Mouse (Mus musculus): Measurements from ENCODE around the gene Trpd52l3. TPM values are rescaled to one million over a fixed set of nuclear protein-coding genes. Genes with fewer than 3 reads are reported as not detected.
A peak's percentile ranks its signal among the peaks of the same experiment; 100 is the strongest.

Gene Trpd52l3
- polyA plus RNA-seq, 1 experiment from 2014 or later, result not detected

- no peak overlapping the region for H3K4me3 ChIP-seq (ENCODE audit: low read depth, low read length)
- 80% methylated on average over 8 of the region's 8 CpGs for WGBS
- no peak overlapping the region for H3K4me2 ChIP-seq (ENCODE audit: low read depth, low read length)
- no peak overlapping the region for H3K9ac ChIP-seq (replicated peaks; ENCODE audit: low read depth, low read length)
- no peaks in the 10 kb centered on the region for H3K27me3 ChIP-seq (ENCODE audit: control insufficient read depth, insufficient read depth, low read length)
- H3K27ac ChIP-seq (ENCODE audit: low read depth, low read length), result no peak overlapping the region
- ATAC-seq (ENCODE audit: low read depth), result no peak
- no peaks in the 10 kb centered on the region for H3K9me3 ChIP-seq (ENCODE audit: control insufficient read depth, low read length)
- H3K36me3 ChIP-seq (ENCODE audit: control insufficient read depth, insufficient read depth, low read length), result no peaks in the 10 kb centered on the region
- H3K4me1 ChIP-seq (ENCODE audit: control insufficient read depth, insufficient read depth, low read length), result no peaks in the 10 kb centered on the region
Measured at GRCm38 (mm10) chr19:29979452-29980089, 24.0 kb upstream of the Trpd52l3 start.

- 82% methylated on average over 16 of the region's 16 CpGs for WGBS
Measured at GRCm38 (mm10) chr19:29984208-29985005, 19.2 kb upstream of the Trpd52l3 start.

GRCm38 (mm10) chr19:29986464-29987091 is 17.0 kb upstream of the Trpd52l3 start:
- Histone ChIP-seq H3K27ac (ENCODE audit: low read depth, low read length) (no peak overlapping the region), H3K36me3 (ENCODE audit: control insufficient read depth, insufficient read depth, low read length) (no peaks in the 10 kb centered on the region), H3K4me2 (ENCODE audit: low read depth, low read length) (no peak overlapping the region), H3K4me3 (ENCODE audit: low read depth, low read length) (no peak overlapping the region), H3K9ac (replicated peaks; ENCODE audit: low read depth, low read length) (no peak overlapping the region), H3K9me3 (ENCODE audit: control insufficient read depth, low read length) (no peaks in the 10 kb centered on the region), H3K27me3 (ENCODE audit: control insufficient read depth, insufficient read depth, low read length) (no peaks in the 10 kb centered on the region), H3K4me1 (ENCODE audit: control insufficient read depth, insufficient read depth, low read length) (no peaks in the 10 kb centered on the region)
- no peak for ATAC-seq (ENCODE audit: low read depth)
- WGBS, result 87% methylated on average over 12 of the region's 12 CpGs

More at GRCm38 (mm10) chr19:29984208-29985005, 19.2 kb upstream of the Trpd52l3 start:
- Histone ChIP-seq H3K9ac (replicated peaks; ENCODE audit: low read depth, low read length) (no peak overlapping the region), H3K36me3 (ENCODE audit: control insufficient read depth, insufficient read depth, low read length) (no peaks in the 10 kb centered on the region), H3K4me2 (ENCODE audit: low read depth, low read length) (no peak overlapping the region), H3K4me3 (ENCODE audit: low read depth, low read length) (no peak overlapping the region), H3K27me3 (ENCODE audit: control insufficient read depth, insufficient read depth, low read length) (no peaks in the 10 kb centered on the region), H3K27ac (ENCODE audit: low read depth, low read length) (no peak overlapping the region), H3K9me3 (ENCODE audit: control insufficient read depth, low read length) (no peaks in the 10 kb centered on the region), H3K4me1 (ENCODE audit: control insufficient read depth, insufficient read depth, low read length) (no peaks in the 10 kb centered on the region)
- ATAC-seq (ENCODE audit: low read depth), result no peak

GRCm38 (mm10) chr19:30000406-30001365 is 2.9 kb upstream of the Trpd52l3 start:
- WGBS, result 43% methylated on average over 12 of the region's 12 CpGs
- Histone ChIP-seq H3K4me3 (ENCODE audit: low read depth, low read length) (no peak overlapping the region), H3K9me3 (ENCODE audit: control insufficient read depth, low read length) (no peaks in the 10 kb centered on the region), H3K27me3 (ENCODE audit: control insufficient read depth, insufficient read depth, low read length) (no peaks in the 10 kb centered on the region), H3K27ac (ENCODE audit: low read depth, low read length) (no peak overlapping the region), H3K36me3 (ENCODE audit: control insufficient read depth, insufficient read depth, low read length) (no peaks in the 10 kb centered on the region), H3K4me1 (ENCODE audit: control insufficient read depth, insufficient read depth, low read length) (0 out of 2 replicates have a peak, but pooled peaks cover 2% of the 10 kb centered on the region), H3K9ac (replicated peaks; ENCODE audit: low read depth, low read length) (no peak overlapping the region), H3K4me2 (ENCODE audit: low read depth, low read length) (no peak overlapping the region)
- ATAC-seq (ENCODE audit: low read depth), result peak; percentile 51; the same call in 1 of the 2 replicates

- H3K36me3 ChIP-seq (ENCODE audit: control insufficient read depth, insufficient read depth, low read length), result no peaks in the 10 kb centered on the region
- 89% methylated on average over 6 of the region's 6 CpGs for WGBS
Measured at GRCm38 (mm10) chr19:30001550-30001949, 2.0 kb upstream of the Trpd52l3 start.

GRCm38 (mm10) chr19:30006371-30006770 is 2.8 kb downstream of the Trpd52l3 start:
- Histone ChIP-seq H3K27ac (ENCODE audit: low read depth, low read length) (no peak overlapping the region), H3K36me3 (ENCODE audit: control insufficient read depth, insufficient read depth, low read length) (no peaks in the 10 kb centered on the region), H3K4me2 (ENCODE audit: low read depth, low read length) (no peak overlapping the region), H3K9me3 (ENCODE audit: control insufficient read depth, low read length) (no peaks in the 10 kb centered on the region), H3K27me3 (ENCODE audit: control insufficient read depth, insufficient read depth, low read length) (no peaks in the 10 kb centered on the region), H3K4me3 (ENCODE audit: low read depth, low read length) (no peak overlapping the region), H3K9ac (replicated peaks; ENCODE audit: low read depth, low read length) (no peak overlapping the region), H3K4me1 (ENCODE audit: control insufficient read depth, insufficient read depth, low read length) (no peaks in the 10 kb centered on the region)
- no peak for ATAC-seq (ENCODE audit: low read depth)
- 73% methylated on average over 3 of the region's 3 CpGs for WGBS

More at GRCm38 (mm10) chr19:30001550-30001949, 2.0 kb upstream of the Trpd52l3 start:
- Histone ChIP-seq H3K4me1 (ENCODE audit: control insufficient read depth, insufficient read depth, low read length) (0 out of 2 replicates have a peak, but pooled peaks cover 2% of the 10 kb centered on the region), H3K9ac (replicated peaks; ENCODE audit: low read depth, low read length) (no peak overlapping the region), H3K4me3 (ENCODE audit: low read depth, low read length) (no peak overlapping the region), H3K27ac (ENCODE audit: low read depth, low read length) (no peak overlapping the region), H3K27me3 (ENCODE audit: control insufficient read depth, insufficient read depth, low read length) (no peaks in the 10 kb centered on the region), H3K9me3 (ENCODE audit: control insufficient read depth, low read length) (no peaks in the 10 kb centered on the region), H3K4me2 (ENCODE audit: low read depth, low read length) (no peak overlapping the region)
- ATAC-seq (ENCODE audit: low read depth), result no peak

- H3K27ac ChIP-seq (ENCODE audit: low read depth, low read length), result no peak overlapping the region
- H3K4me3 ChIP-seq (ENCODE audit: low read depth, low read length), result no peak overlapping the region
- no peaks in the 10 kb centered on the region for H3K4me1 ChIP-seq (ENCODE audit: control insufficient read depth, insufficient read depth, low read length)
- H3K4me2 ChIP-seq (ENCODE audit: low read depth, low read length), result no peak overlapping the region
- no peaks in the 10 kb centered on the region for H3K9me3 ChIP-seq (ENCODE audit: control insufficient read depth, low read length)
- 79% methylated on average over 13 of the region's 13 CpGs for WGBS
- no peaks in the 10 kb centered on the region for H3K36me3 ChIP-seq (ENCODE audit: control insufficient read depth, insufficient read depth, low read length)
- no peaks in the 10 kb centered on the region for H3K27me3 ChIP-seq (ENCODE audit: control insufficient read depth, insufficient read depth, low read length)
- H3K9ac ChIP-seq (replicated peaks; ENCODE audit: low read depth, low read length), result no peak overlapping the region
- no peak for ATAC-seq (ENCODE audit: low read depth)
Measured at GRCm38 (mm10) chr19:30010520-30011296, 7.1 kb downstream of the Trpd52l3 start.

GRCm38 (mm10) chr19:30014331-30014730 is 10.7 kb downstream of the Trpd52l3 start:
- H3K9ac ChIP-seq (replicated peaks; ENCODE audit: low read depth, low read length), result no peak overlapping the region
- no peak overlapping the region for H3K4me3 ChIP-seq (ENCODE audit: low read depth, low read length)
- no peaks in the 10 kb centered on the region for H3K36me3 ChIP-seq (ENCODE audit: control insufficient read depth, insufficient read depth, low read length)
- no peaks in the 10 kb centered on the region for H3K4me1 ChIP-seq (ENCODE audit: control insufficient read depth, insufficient read depth, low read length)
- no peak overlapping the region for H3K4me2 ChIP-seq (ENCODE audit: low read depth, low read length)
- H3K9me3 ChIP-seq (ENCODE audit: control insufficient read depth, low read length), result no peaks in the 10 kb centered on the region
- no peaks in the 10 kb centered on the region for H3K27me3 ChIP-seq (ENCODE audit: control insufficient read depth, insufficient read depth, low read length)
- no peak for ATAC-seq (ENCODE audit: low read depth)
- 83% methylated on average over 3 of the region's 3 CpGs for WGBS
- H3K27ac ChIP-seq (ENCODE audit: low read depth, low read length), result no peak overlapping the region

Data from neural tube, embryonic 14.5 days (tissue).